Mouse (Mus musculus): ENCODE results near the gene Fryl.

Fryl gene

DNA sequence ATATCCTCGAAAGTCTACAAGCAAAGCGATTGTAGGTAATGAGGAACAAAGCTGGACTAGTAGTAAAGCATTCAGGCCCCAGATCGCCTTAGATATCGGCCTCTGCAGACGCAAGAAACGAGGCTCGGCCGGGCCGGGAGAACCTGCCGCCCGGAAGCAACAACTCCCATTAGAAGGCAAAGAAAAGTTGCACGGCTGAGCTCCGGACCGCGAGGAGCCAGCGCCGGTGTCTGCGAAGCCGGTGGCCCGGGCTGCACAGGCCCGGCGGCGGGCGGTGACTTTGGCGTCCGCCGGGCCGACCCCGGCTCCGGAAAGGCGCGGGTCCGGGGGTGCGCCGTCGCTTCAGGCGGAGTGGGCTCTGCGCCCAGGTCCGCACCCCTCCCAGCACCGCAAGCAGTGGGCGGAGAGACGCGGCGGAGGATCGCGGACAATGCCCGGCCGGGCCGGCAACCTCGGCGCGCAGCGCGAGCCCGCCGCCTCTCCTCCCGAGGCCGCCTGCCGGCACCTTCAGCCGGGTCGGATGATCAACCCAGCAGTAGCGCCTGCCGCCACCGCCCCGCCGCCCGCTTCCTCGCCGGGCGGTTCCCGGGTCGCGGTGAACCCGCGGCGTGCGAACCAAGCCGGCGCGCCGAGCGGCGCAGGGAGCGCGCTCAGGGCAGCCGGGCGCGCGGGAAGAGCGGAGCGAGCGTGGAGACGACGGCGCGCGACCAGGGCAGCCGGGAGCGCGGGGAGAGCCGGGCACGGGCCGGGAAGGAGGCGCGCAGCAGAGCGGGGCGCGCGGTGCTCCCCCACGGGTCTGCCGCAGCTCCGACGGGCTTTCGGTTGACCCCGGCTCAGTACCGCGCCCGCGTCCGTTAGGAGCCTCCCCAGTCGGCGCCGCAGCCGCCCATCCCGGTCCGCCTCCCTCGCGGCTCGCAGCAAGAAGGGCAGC is 833 bp downstream of the Fryl start:
- DNase-seq: peak; percentile 59 to 77

GRCm38 (mm10) chr5:73254660-73255059 is 1.8 kb downstream of the Fryl start:
- peak in 1 of 2 experiments; percentile 15 for DNase-seq

DNA sequence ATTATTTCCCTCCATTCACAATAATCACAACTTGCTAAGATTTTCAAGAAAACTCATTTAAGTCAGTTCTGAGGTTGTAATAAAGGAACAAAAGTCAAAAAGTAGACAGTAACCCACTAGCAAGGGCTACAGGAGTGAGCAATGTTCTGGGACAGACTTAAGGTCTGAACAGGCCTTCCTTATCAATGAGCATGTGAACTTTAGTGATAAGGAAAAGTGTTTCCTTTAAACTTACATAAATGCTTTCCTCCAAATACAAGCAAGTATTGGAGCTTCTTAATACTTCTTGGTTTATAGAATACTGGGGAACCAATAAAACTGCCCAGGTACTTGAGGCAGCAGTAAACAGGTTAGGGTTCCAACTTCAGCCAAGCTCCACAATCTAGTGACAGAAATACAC is 3.7 kb downstream of the Fryl start:
- no peak for DNase-seq

DNA sequence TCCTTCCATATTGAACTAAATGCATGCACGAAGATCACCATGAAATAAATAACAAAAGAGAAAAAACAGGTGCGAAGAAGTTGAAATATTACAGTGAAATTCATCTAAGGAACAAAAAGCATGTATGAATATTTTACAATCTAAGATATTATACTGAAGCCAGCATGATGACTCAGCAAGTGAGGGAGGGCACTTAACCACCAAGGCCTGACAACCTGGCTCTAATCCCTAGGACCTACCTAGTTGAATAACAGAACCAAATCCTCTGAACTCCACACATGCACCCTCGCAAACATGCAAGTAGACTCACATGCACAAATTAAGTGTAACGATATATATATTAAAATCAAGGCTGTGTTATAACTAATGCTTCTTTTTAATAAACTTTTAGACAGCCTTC is 7.1 kb downstream of the Fryl start:
- no peak for DNase-seq

DNA sequence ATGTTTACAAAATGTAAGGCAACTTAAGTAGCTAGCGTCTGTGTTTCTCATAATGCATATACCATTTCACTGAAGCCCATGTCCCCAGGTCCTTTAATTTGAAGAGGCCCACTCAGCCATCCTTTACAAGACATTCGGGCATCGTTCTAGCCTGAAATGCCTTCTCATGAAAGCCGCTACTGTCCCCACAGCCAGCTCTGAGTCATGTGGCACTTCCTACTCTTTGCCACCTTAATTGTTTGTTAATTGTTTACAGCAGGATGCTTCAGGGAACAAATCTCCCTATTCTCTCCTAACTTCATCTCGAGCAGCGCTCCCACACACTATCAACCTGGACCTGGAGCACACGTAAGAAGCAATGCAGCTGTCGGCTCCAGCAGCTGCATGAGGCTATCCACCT is 8.2 kb downstream of the Fryl start:
- no peak for DNase-seq

DNA sequence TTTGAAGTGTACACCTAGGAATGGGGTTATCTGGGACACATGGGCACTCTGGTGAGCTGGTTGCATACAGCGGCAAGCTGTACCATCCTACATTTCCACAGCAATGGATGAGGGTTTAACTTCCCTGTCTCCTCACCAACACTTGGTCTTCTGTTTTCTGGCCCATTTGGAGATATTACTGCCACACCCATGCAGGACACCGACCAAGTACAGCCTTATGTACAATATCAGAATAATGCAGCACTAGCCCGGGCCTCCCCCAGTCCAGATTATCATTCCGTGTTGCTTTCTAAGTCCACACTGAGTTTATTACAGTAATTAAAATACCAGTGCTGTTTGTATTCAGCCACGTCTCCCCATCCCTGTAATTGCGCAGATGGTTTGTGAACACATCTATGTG is 10.0 kb downstream of the Fryl start:
- DNase-seq: no peak

DNA sequence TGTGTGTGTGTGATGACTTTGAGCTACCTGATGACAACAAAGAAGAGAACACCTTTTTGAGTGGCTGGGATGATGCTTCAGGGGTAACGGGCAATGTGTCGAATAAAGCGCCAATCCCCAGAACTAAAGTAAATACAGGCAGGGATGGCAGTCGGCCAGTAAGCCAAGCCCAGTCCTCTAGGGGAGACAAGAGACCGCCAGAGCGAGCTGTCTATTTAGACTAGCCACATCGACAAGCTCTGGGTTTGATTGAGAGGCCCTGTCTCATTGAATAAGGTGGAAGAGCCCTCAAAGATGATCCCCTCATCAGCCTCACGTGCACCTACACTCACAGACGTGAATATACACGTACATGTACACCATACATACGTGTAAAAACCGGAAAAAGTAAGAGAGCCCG is 12.0 kb downstream of the Fryl start:
- no peak for DNase-seq

- no peak for DNase-seq
These were observed 14.5 kb downstream of the Fryl start for GRCm38 (mm10) chr5:73241966-73242365.

GRCm38 (mm10) chr5:73241332-73241731 is 15.1 kb downstream of the Fryl start:
- no peak for DNase-seq

DNA sequence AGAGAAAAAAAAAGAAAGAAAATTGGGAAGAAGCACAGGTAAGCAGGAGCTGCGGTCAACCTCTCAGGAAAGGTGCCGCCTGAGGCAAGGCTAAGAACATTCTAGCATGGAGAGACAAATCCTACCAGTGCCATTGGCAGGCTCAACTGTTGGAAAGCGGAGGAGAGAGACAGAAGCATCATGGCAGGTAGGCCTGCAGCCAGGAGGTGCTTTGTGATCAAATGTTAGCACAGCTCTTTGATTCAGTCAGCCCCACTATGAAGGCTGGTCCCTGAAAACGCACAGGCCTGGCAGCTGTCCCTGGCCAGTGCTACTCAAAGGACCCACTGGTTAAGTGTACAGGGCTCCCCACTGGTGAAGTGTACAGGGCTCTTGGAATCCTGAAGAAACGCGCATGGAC is 16.0 kb downstream of the Fryl start:
- DNase-seq: no peak

DNA sequence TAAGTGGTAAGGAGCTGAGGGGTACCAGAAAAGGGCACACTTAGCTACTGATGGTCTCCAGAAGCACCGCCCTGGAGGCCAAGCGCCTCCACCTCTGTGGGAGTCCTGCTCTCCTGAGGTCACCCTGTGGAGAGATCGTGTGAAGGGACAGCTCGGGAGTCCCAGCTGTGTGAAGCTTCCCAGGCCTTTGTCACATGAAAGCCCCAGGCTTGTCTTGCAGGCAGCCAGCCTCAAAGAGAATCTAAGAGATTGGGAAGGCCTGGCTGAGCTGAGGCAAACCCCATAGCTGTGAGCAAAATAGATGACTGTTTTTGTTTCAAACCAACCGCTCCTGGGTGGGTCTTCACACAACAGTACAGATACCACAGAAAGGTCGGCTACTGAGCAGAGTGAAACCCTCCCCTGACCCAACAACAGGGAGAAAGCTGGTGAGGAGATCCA is 19.5 kb downstream of the Fryl start:
- DNase-seq: no peak

- DNase-seq: no peak
These were observed 21.2 kb downstream of the Fryl start for GRCm38 (mm10) chr5:73235201-73235600.

- peak in 1 of 2 experiments; percentile 39 for DNase-seq
These were observed 23.2 kb downstream of the Fryl start for GRCm38 (mm10) chr5:73233018-73233881.

DNA sequence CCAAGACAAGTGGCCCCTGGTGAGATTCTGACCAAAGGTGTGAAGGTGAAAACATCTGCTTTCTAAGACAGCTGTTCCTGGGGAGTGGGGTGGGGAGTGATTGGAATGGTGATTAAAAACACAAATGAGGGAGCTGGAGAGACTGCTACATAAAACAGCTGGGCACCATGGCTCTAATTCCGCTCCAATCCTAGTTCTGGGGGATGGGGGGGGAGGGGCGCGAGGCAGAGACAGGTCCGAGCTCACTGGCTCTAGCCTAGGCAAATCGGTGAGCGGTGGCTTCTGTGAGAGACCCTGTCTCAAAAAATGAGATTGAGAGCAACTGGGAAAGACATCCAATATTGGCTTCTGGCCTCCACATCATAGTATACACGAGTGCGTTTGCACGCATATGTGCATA is 24.2 kb downstream of the Fryl start:
- DNase-seq: no peak

DNA sequence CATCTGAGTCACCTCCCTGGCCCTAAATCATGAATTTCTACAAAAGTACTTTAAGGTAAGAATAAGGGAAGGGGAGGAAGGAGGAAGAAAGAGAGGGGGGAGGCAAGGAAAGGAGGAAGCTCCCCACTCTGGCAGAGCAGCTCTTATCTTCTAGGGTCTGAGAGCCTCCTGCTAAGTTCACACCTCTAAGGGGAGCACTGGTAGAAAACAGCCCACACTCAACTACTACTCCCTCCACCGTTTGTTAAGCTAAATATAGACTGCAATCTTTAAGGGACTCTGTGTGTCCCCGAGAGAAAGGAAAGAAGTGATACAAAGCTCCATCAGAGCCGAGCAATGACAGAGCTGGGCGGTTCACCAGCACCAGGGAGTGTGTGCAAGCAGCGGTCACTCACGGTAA is 24.6 kb downstream of the Fryl start:
- DNase-seq: no peak

DNA sequence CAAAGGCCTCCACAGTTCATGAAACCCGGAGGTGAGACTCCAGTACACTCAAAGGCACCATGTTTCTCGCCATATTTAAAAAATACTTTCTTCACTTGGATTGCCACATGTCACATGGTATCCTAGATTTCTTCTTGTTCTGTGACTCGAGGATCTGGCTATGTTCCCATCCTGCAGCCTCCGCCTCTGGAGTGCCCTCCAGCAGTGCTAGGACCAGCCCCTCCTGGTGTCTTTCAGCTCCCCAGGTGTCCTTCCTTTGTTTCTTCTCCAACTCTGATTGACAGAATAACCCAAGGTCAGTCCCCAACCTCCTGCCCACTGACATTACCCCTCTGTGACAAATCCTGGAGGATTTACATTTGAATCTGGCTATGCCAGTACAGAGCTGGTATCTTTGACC is 26.2 kb downstream of the Fryl start:
- DNase-seq: no peak

- DNase-seq: peak; percentile 39 to 71
These were observed 27.0 kb downstream of the Fryl start for GRCm38 (mm10) chr5:73229467-73229866.

DNA sequence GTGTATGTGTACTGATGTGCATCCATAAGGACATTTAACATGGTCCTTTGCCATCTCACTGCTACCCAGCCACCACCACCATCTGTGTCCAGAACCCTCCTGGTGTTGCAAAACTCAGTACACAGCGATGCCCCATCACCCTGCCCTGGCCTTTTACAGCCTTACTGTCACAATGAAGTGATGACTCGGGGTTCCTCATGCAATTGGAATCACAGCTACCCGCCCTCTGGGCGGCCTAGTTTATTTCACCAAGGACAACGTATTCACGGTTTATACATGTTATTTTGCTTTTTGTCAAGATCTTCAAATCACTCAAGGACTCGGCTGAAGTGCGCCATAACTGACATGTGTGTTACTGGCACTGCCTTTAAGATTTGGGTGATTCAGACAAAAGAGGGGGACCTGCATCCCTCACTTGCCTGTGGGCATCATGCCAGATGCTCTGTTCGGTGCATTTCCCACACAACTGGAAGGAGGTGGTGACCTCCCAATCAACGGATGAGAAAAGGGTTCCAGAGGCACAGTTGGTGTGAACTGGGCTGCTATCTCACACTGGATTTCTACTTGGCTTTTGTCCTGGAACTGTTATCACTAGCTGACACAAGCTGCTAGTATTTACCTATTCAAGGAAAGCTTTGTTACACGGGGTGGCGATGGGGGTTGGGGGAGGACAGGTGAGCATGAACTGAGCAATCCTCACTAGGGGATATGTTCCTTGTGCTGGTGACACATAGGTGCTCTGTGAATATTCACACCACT is 27.9 kb downstream of the Fryl start:
- no peak for DNase-seq

DNA sequence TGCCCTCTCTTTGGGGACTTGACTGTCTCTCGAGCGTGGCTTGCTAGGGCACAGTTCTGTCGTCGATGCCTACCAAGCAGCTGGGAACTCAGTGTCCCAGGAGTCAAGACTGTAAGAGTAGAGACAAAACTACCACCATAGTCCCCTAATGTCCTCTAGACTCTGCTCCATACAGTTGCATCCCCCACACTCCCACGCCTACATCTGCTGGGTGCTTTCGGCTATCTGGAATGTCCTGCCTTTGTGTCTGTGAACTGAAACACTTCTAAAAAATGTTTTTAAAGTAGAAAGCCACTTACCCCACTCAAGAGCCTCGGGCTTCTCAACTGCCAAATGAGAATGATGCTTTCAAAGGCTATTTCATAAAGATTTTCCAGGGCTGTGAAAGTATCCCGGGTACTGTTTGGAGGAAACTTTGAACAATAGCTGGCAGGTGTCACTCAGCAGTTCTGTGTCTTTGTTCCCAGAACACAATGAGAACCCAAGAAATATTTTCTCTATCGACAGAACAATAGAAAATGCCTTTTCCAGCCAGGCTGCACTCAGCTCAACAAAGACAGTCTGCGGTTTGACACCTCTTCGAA is 28.8 kb downstream of the Fryl start:
- DNase-seq: no peak

DNA sequence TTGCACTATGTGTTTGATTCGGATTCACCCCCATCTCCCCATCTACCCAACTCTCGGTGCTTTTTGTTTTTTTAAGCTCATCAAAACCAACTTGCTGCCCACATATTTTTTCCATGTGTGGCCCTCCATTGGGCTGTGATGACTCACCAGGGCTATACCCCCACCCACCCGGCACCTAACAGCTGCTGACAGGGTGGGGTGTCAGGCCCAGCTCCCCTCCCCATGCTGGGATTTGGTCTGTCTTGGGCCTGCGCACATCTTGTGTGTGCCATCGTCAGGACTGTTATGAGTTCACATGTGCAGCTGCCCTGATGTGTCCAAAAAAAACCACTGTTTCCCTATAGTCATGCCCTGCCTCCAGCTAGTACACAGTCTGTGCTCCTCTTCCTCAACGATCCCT is 33.4 kb downstream of the Fryl start:
- no peak for DNase-seq

DNA sequence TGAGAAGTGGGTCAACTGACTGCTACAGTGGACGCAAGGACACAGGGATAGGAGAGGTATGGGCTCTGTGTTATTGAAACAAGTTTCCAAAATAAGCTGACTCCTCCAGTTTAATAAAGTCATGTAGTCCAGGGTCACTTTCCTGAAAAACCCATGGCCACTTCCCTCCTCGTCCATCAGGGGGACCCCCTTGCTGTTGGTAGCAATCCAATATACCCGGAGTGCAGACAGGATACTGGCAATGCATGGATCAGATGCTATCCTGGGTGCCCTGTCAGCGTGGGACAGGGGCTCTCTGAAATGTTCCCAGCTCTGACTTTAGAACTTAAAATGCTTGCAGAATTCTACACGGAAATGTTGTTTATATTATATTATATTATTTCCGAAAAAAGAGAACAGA is 34.0 kb downstream of the Fryl start:
- DNase-seq: peak in 1 of 2 experiments; percentile 21

DNA sequence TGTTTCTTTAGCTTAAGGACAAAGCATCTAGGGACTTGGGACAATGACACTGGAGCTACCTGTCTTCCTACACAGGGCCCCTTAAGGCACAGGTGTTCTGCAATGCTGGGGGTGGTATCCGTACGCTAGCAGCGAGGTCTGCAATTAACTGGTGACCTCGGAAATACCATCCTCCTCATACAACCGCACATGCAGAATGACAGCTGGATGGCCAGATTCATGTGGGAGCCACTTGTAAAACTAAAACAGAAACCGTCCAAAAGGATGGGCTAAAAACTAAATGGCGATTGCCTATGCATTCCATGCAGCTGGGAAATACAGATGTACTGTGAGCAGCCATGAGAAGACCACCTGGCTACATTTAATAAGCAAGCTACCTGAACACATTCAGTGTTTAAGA is 34.6 kb downstream of the Fryl start:
- DNase-seq: no peak

GRCm38 (mm10) chr5:73219716-73220115 is 36.7 kb downstream of the Fryl start:
- no peak for DNase-seq
